Mouse (Mus musculus): ENCODE measurements at regions not wholly inside any gene's neighbourhood (a gene's known extent, or its start where the extent isn't known, plus 50 kb on each side); places are given as distances from the start of the nearest gene placed in this dataset.
A peak's percentile ranks its signal among the peaks of the same experiment; 100 is the strongest.

DNA sequence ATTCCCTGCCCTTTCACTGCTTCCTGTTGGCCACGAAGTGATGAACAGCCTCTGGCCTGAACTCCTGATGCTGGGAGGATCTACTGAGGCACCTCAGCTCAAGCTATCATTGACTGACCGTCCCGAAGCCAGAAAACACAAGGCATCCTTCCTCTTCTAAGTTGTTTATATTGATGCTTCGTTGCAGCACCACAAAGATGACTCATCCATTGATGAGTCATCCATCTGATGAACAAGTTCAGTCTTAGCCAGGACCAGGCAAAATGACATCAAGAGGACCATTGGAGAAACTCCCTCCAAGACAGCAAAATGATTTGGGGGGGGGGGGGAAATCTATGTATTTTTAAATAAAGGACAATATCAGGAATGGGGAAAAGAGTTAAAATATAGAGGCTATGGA, 144.5 kb downstream of the Rab28 start:
- Histone ChIP-seq H3K9ac (replicated peaks) (no peak overlapping the region), H3K27ac (replicated peaks) (no peak overlapping the region), H3K9me3 (no peaks in the 10 kb centered on the region), H3K27me3 (no peaks in the 10 kb centered on the region), H3K36me3 (no peaks in the 10 kb centered on the region), H3K4me1 (no peaks in the 10 kb centered on the region), H3K4me3 (no peak overlapping the region), H3K4me2 (replicated peaks) (no peak overlapping the region)
- no peak for ATAC-seq (ENCODE audit: low FRiP score, low read depth)
- WGBS = 82% methylated on average over 4 of the region's 4 CpGs

DNA sequence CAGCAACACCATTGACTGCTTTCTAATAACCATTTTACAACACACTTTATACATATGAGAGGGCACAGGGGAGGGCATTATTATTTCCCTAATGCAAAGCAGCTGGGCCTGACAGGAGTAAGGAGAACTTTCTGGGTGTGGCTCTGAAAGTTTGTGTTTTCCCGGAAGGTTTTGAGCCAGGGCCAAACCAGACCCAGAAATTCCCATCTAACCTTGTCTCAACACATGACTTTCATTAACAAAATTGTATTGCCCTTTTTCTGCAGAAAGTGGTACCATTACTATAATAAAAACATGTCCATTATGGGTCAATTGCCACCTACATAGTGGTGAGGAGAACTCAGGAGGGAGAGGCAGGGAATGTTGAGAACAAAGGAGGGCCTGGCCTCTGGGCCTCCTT, 145.7 kb downstream of the Rab28 start:
- H3K4me3 ChIP-seq = no peak overlapping the region
- H3K27ac ChIP-seq (replicated peaks) = no peak overlapping the region
- H3K36me3 ChIP-seq = no peaks in the 10 kb centered on the region
- no peaks in the 10 kb centered on the region for H3K27me3 ChIP-seq
- 85% methylated on average over 1 of the region's 1 CpGs for WGBS
- no peak for ATAC-seq (ENCODE audit: low FRiP score, low read depth)
- no peaks in the 10 kb centered on the region for H3K4me1 ChIP-seq
- no peaks in the 10 kb centered on the region for H3K9me3 ChIP-seq
- no peak overlapping the region for H3K9ac ChIP-seq (replicated peaks)
- H3K4me2 ChIP-seq (replicated peaks) = no peak overlapping the region

DNA sequence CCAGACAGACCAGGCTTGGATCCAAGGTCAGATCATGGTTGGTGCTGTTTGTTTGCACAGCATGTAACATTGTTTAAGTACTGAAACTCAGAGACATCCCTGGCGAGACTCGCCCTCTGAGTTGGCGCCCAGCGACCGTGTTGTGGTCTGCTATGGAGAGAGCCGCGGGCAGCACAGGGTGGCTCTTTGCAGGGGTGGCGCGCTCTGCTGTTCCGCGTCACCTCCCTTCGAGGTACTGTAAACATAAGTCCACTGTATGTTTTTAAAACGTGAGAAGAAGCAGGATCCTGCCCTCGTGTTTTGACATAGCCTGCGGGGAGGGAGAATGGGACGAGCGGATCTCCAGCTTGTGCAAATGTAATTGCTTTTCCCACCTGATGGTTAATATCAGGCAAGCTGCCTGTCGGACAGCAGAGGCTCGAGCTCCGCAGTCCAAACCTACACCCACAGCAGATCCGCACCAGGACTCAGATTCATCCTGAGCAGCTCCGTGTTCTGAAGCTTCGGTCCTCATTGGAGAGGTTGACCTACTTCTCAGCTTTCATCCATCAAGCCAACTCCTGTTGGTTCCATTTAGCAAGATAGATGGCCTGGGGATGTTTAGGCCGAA, 151.2 kb downstream of the Rab28 start:
- H3K4me1 ChIP-seq = no peaks in the 10 kb centered on the region
- no peak overlapping the region for H3K9ac ChIP-seq (replicated peaks)
- H3K4me2 ChIP-seq (replicated peaks) = peak overlapping the region; percentile 28; the same call in 1 of the 2 replicates
- no peaks in the 10 kb centered on the region for H3K9me3 ChIP-seq
- no peak overlapping the region for H3K27ac ChIP-seq (replicated peaks)
- no peaks in the 10 kb centered on the region for H3K27me3 ChIP-seq
- H3K36me3 ChIP-seq = no peaks in the 10 kb centered on the region
- H3K4me3 ChIP-seq = no peak overlapping the region
- 54% methylated on average over 24 of the region's 24 CpGs for WGBS
- no peak for ATAC-seq (ENCODE audit: low FRiP score, low read depth)

DNA sequence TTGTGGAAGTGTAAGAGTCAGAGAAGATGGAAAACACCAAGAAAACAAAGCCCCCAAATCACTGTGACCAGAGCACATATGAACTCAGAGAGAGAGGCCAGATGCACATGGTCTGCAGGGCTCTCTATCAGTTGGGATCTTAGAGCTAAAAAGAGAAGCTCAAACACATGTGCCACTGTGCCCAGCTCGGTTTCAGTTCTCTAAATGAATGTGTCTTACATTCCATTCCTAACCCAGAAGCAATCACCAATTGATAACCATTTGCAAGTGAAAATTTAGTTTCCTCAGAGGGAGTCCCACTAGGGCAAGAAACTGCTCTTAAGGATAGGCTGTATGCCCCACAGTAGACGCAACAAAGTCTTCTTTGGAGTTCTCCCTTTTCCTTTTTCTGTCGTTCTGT, 153.6 kb downstream of the Rab28 start:
- H3K4me3 ChIP-seq = no peak overlapping the region
- H3K36me3 ChIP-seq = no peaks in the 10 kb centered on the region
- no peak overlapping the region for H3K4me2 ChIP-seq (replicated peaks)
- ATAC-seq (ENCODE audit: low FRiP score, low read depth) = no peak
- no peak overlapping the region for H3K9ac ChIP-seq (replicated peaks)
- H3K27ac ChIP-seq (replicated peaks) = no peak overlapping the region
- H3K4me1 ChIP-seq = no peaks in the 10 kb centered on the region
- no peaks in the 10 kb centered on the region for H3K9me3 ChIP-seq
- WGBS = 81% methylated on average over 3 of the region's 3 CpGs
- H3K27me3 ChIP-seq = no peaks in the 10 kb centered on the region

DNA sequence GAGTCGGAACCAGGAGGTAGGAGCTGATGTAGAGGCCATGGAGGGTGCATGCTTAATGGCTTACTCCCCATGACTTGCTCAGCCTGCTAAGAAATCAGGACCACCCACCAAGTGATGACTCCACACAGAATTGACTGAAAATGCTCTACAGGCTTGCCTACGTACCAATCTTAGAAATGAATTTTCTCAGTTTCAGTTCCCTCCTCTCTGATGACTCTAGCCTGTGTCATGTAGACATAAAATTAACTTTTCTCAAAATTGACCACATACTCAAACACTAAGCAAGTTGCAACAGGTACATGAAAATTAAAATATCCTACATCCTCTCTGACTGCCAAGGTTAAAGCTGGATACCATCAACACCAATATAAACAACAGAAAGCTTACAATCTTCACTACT, 157.9 kb downstream of the Rab28 start:
- H3K4me1 ChIP-seq = no peaks in the 10 kb centered on the region
- no peaks in the 10 kb centered on the region for H3K27me3 ChIP-seq
- 73% methylated on average over 2 of the region's 2 CpGs for WGBS
- H3K36me3 ChIP-seq = no peaks in the 10 kb centered on the region
- ATAC-seq (ENCODE audit: low FRiP score, low read depth) = no peak
- H3K4me3 ChIP-seq = no peak overlapping the region
- H3K27ac ChIP-seq (replicated peaks) = no peak overlapping the region
- H3K9ac ChIP-seq (replicated peaks) = no peak overlapping the region
- H3K9me3 ChIP-seq = no peaks in the 10 kb centered on the region
- no peak overlapping the region for H3K4me2 ChIP-seq (replicated peaks)

DNA sequence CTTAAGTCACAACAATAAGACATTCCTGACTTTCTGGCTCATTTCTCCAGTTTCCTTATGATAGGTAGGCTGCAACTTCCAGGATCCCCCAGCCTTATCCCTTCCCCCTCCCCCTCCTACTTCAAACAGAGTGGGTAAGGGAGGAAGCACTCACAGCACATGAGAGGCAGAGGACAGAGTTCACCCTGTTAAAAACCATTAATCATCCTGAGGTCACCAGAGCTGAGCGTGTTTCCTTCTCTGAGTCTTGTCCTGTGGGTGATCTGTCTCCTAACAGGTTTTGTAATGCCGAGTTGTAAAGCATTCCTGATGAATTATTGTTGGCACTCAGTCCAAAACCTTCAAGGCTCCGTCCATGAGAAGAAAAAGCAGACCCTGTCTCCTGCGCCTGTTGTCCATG, 161.0 kb downstream of the Rab28 start:
- no peak for ATAC-seq (ENCODE audit: low FRiP score, low read depth)
- Histone ChIP-seq H3K9ac (replicated peaks) (no peak overlapping the region), H3K4me1 (no peaks in the 10 kb centered on the region), H3K27ac (replicated peaks) (no peak overlapping the region), H3K36me3 (no peaks in the 10 kb centered on the region), H3K4me2 (replicated peaks) (no peak overlapping the region), H3K9me3 (no peaks in the 10 kb centered on the region), H3K27me3 (no peaks in the 10 kb centered on the region), H3K4me3 (no peak overlapping the region)
- WGBS = 81% methylated on average over 4 of the region's 4 CpGs

DNA sequence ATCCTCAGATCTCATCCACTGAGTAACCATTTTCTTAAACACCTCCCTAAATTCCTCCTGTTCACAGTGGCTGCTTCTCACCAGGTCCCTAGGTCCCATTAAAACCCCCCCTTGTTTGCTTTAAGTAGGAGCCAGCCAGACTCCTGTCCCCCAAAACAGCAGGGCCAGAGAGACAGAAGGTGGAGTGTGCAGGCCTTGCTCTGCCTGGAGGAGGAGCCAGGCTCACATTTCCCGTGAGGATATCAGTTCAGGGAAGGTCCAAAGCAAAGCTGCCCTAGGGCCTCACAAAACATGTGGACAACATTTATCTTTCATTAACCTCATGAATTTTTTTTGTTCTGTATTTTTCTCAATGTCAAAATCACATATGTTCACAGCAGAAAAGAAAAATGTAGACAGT, 167.2 kb downstream of the Rab28 start:
- no peak for ATAC-seq (ENCODE audit: low FRiP score, low read depth)
- Histone ChIP-seq H3K27me3 (no peaks in the 10 kb centered on the region), H3K9ac (replicated peaks) (no peak overlapping the region), H3K9me3 (no peaks in the 10 kb centered on the region), H3K4me1 (no peaks in the 10 kb centered on the region), H3K4me2 (replicated peaks) (no peak overlapping the region), H3K36me3 (no peaks in the 10 kb centered on the region), H3K27ac (replicated peaks) (no peak overlapping the region), H3K4me3 (no peak overlapping the region)
- 16% methylated on average over 1 of the region's 1 CpGs for WGBS

DNA sequence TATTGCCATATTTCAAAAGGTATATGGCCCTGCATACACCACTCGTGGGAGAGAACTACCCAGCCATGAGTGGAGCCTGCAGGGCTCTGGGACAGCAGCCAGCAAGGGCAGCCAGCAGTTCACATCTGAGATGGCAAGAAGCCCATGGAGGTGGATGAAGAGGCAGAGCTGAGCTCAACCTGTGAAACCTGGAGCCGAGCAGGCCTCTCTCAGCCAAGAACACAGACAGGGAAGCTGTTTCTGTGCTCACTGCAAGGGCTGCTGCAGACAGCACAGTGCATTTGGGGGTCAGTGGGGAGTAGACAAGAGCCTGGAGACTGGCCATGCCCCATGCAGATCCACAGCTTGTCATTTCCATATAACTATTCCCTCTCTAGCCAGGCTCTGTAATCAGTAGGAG, 173.4 kb downstream of the Rab28 start:
- H3K4me2 ChIP-seq (replicated peaks) = no peak overlapping the region
- no peaks in the 10 kb centered on the region for H3K27me3 ChIP-seq
- no peaks in the 10 kb centered on the region for H3K9me3 ChIP-seq
- ATAC-seq (ENCODE audit: low FRiP score, low read depth) = no peak
- no peak overlapping the region for H3K27ac ChIP-seq (replicated peaks)
- 71% methylated on average over 2 of the region's 2 CpGs for WGBS
- H3K4me1 ChIP-seq = no peaks in the 10 kb centered on the region
- no peaks in the 10 kb centered on the region for H3K36me3 ChIP-seq
- no peak overlapping the region for H3K9ac ChIP-seq (replicated peaks)
- no peak overlapping the region for H3K4me3 ChIP-seq
